Mouse (Mus musculus): Measurements from ENCODE around the gene Vmn2r27. TPM values are rescaled to one million over a fixed set of nuclear protein-coding genes. Genes with fewer than 3 reads are reported as not detected.

The Vmn2r27 gene
- total and polyA plus RNA-seq, 3 experiments = not detected

GRCm38 (mm10) chr6:124277641-124278040 is 46.0 kb upstream of the Vmn2r27 start:
- in situ Hi-C loops (cut with MboI; ENCODE audit: low pct_ligation_motif_present, low pct_unique_long_range_greater_than_20kb, low sequenced_read_pairs) = no loop called here
- no peaks in the 10 kb centered on the region for H3K36me3 ChIP-seq (replicated peaks in 1 of 2; ENCODE audit: control insufficient read depth in 1 of 2, insufficient read depth in 1 of 2, low read length in 1 of 2)
- dilution Hi-C loops (cut with MboI; ENCODE audit: extremely low pct_ligation_motif_present, extremely low pct_unique_long_range_greater_than_20kb, low sequenced_read_pairs) = no loop called here
- no peak for DNase-seq (ENCODE audit: extremely low read depth)
- H3K27ac ChIP-seq (ENCODE audit: insufficient read depth, low read depth) = no peak overlapping the region
- no peaks in the 10 kb centered on the region for H3K79me2 ChIP-seq (replicated peaks; ENCODE audit: control insufficient read depth, extremely low read depth, insufficient read depth, poor library complexity, severe bottlenecking)
- no peak overlapping the region for H3K4me2 ChIP-seq (ENCODE audit: insufficient read depth, low read depth, poor library complexity, severe bottlenecking)
- no peak overlapping the region for H3K4me3 ChIP-seq (replicated peaks in 1 of 3; ENCODE audit: low read depth in 2 of 3, low read length in 2 of 3, poor library complexity in 1 of 3)
- H3K9ac ChIP-seq (ENCODE audit: insufficient read depth, low read depth) = no peak overlapping the region
- H3K4me1 ChIP-seq (ENCODE audit: control insufficient read depth in 1 of 2, insufficient read depth in 2 of 2) = no peaks in the 10 kb centered on the region
- TF ChIP-seq HCFC1 (IDR thresholded peaks at IDR 0.05; ENCODE audit: low read depth, low read length) (no peak), MAFK (IDR thresholded peaks at IDR 0.05; ENCODE audit: insufficient replicate concordance, low read length) (no peak), PAX5 (IDR thresholded peaks at IDR 0.05; ENCODE audit: low read length) (no peak)
- H3K27me3 ChIP-seq (replicated peaks) = peaks cover 50% of the 10 kb centered on the region
- no peaks in the 10 kb centered on the region for H3K9me3 ChIP-seq (replicated peaks; ENCODE audit: low read length)

DNA sequence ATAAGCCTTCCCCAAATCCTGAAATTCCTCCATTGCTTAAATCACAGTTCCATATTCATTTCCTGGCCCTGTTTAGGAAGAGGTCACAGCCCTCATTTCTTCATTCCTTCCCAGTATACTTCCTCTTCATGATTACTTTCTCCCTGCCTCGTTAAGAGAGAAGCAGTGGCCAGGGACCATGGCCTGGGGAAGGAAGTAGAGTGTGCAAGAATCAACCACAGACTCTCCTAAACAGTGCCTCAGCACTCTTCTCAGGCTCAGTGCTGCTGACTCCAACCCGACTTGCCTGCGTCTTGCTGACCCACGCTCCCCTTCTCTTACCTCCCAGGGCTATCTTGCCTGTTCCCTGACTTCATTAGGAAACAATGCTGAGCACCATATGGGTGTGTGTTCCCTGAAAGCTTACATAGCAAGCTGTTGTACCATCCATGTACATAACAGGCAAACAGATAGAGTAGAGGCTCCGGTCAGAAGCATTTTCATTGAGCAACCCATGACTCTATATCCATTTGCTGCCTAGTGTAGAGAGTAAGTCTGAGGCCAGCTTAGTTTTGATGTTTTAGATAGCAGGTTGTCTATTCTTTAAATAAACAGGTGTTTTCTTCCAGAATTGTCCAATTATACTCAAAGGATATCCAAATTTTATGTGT is 41.7 kb upstream of the Vmn2r27 start:
- no peak for DNase-seq (ENCODE audit: extremely low read depth)
- no peak for TF ChIP-seq RAD21 (IDR thresholded peaks at IDR 0.05; ENCODE audit: low read depth, low read length)
- no peak for TF ChIP-seq ETS1 (conservative IDR thresholded peaks at IDR 0.05; ENCODE audit: low read depth, low read length)
- Histone ChIP-seq H3K27me3 (replicated peaks) (peaks cover 40% of the 10 kb centered on the region), H3K36me3 (replicated peaks in 1 of 2; ENCODE audit: control insufficient read depth in 1 of 2, insufficient read depth in 1 of 2, low read length in 1 of 2) (no peaks in the 10 kb centered on the region), H3K27ac (ENCODE audit: insufficient read depth, low read depth) (no peak overlapping the region), H3K4me2 (ENCODE audit: insufficient read depth, low read depth, poor library complexity, severe bottlenecking) (no peak overlapping the region), H3K9me3 (replicated peaks; ENCODE audit: low read length) (no peaks in the 10 kb centered on the region), H3K79me2 (replicated peaks; ENCODE audit: control insufficient read depth, extremely low read depth, insufficient read depth, poor library complexity, severe bottlenecking) (no peaks in the 10 kb centered on the region), H3K4me3 (replicated peaks in 1 of 3; ENCODE audit: low read depth in 2 of 3, low read length in 2 of 3, poor library complexity in 1 of 3) (no peak overlapping the region), H3K9ac (ENCODE audit: insufficient read depth, low read depth) (no peak overlapping the region), H3K4me1 (ENCODE audit: control insufficient read depth in 1 of 2, insufficient read depth in 2 of 2) (no peaks in the 10 kb centered on the region)
- dilution Hi-C loops (cut with MboI; ENCODE audit: extremely low pct_ligation_motif_present, extremely low pct_unique_long_range_greater_than_20kb, low sequenced_read_pairs) (no loop called here), in situ Hi-C loops (cut with MboI; ENCODE audit: low pct_ligation_motif_present, low pct_unique_long_range_greater_than_20kb, low sequenced_read_pairs) (no loop called here)

GRCm38 (mm10) chr6:124262696-124263095 is 31.0 kb upstream of the Vmn2r27 start:
- Histone ChIP-seq H3K36me3 (replicated peaks in 1 of 2; ENCODE audit: control insufficient read depth in 1 of 2, insufficient read depth in 1 of 2, low read length in 1 of 2) (no peaks in the 10 kb centered on the region), H3K9ac (ENCODE audit: insufficient read depth, low read depth) (no peak overlapping the region), H3K27ac (ENCODE audit: insufficient read depth, low read depth) (no peak overlapping the region), H3K9me3 (replicated peaks; ENCODE audit: low read length) (no peaks in the 10 kb centered on the region), H3K79me2 (replicated peaks; ENCODE audit: control insufficient read depth, extremely low read depth, insufficient read depth, poor library complexity, severe bottlenecking) (no peaks in the 10 kb centered on the region; the same call in 1 of the 2 replicates), H3K4me3 (replicated peaks in 1 of 3; ENCODE audit: low read depth in 2 of 3, low read length in 2 of 3, poor library complexity in 1 of 3) (no peak overlapping the region), H3K4me1 (ENCODE audit: control insufficient read depth in 1 of 2, insufficient read depth in 2 of 2) (no peaks in the 10 kb centered on the region), H3K27me3 (replicated peaks) (peaks cover 56% of the 10 kb centered on the region), H3K4me2 (ENCODE audit: insufficient read depth, low read depth, poor library complexity, severe bottlenecking) (no peak overlapping the region)
- dilution Hi-C loops (cut with MboI; ENCODE audit: extremely low pct_ligation_motif_present, extremely low pct_unique_long_range_greater_than_20kb, low sequenced_read_pairs) = no loop called here
- in situ Hi-C loops (cut with MboI; ENCODE audit: low pct_ligation_motif_present, low pct_unique_long_range_greater_than_20kb, low sequenced_read_pairs) = loop anchor here (5.0 to 10.0 kb wide), 2 partner anchors 115 to 328 kb away; no protein-coding TSS in a partner anchor
- peak; percentile 64 for DNase-seq (ENCODE audit: extremely low read depth)
- TF ChIP-seq UBTF (IDR thresholded peaks at IDR 0.05; ENCODE audit: low read depth, low read length) (no peak), POLR2AphosphoS2 (IDR thresholded peaks at IDR 0.05; ENCODE audit: low read depth, low read length) (no peak), RAD21 (IDR thresholded peaks at IDR 0.05; ENCODE audit: low read depth, low read length) (peak; percentile 67), CTCF (conservative IDR thresholded peaks at IDR 0.05 in 1 of 2, IDR thresholded peaks at IDR 0.05 in 1 of 2; ENCODE audit: low read depth in 2 of 2, low read length in 2 of 2) (peak; percentile 60 to 85), POLR2A (IDR thresholded peaks at IDR 0.05; ENCODE audit: low read depth, low read length) (no peak), PAX5 (IDR thresholded peaks at IDR 0.05; ENCODE audit: low read length) (no peak), RCOR1 (conservative IDR thresholded peaks at IDR 0.05; ENCODE audit: low read depth, low read length) (no peak), TBP (conservative IDR thresholded peaks at IDR 0.05; ENCODE audit: low read depth, low read length) (no peak), SMC3 (IDR thresholded peaks at IDR 0.05; ENCODE audit: low read depth, low read length) (peak; percentile 91)
